Mouse (Mus musculus): Measurements from ENCODE around the gene Eif3c. TPM values are rescaled to one million over a fixed set of nuclear protein-coding genes. Genes with fewer than 3 reads are reported as not detected.

Eif3c gene
- 100 to 1,000 TPM; 207 to 260 TPM for polyA plus RNA-seq (2017; shearing (Covaris generic))

DNA sequence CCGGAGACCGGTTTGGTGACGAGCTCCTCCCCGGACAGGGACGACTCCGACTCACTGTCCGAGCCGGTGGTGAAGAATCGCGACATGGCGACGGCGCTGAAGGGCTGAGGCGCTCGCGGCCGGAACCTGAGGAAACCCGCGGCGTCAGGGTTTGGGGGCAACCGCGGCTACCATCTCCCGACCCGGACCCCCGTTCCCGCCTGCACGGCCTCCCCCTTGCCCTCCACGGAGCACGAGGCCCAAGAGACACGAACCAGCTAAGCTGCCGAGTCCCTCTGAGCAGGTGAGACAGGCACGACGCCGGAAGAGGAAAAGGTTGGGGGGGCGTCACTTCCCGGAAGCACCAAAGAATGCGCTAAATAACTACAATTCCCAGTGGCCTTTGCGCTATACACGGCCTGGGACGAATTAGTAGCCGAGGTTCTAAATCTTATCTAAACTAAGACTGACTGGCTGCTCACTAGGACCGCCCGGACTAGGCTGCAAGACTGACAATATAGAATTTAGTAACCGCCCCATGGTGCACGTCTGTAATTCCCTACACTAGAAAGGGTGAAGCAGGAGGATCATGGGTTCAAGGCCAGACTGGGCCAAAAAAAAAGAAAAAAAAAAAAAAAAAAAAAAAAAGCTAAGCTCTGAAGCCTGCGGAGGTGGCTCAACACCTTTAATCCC lies at the start of gene Eif3c:
Gene Eif3c, minus strand, starts transcription at position 318 of the 672 bp plus-strand sequence.
- ATAC-seq = peak; percentile 97

GRCm38 (mm10) chr7:126612736-126613135 lies 46.5 kb upstream of the Eif3c start:
- ATAC-seq = no peak

- no peak for ATAC-seq
Observed at GRCm38 (mm10) chr7:126607796-126608195, 41.6 kb upstream of the Eif3c start.

- ATAC-seq = no peak
Observed at GRCm38 (mm10) chr7:126607064-126607463, 40.9 kb upstream of the Eif3c start.

DNA sequence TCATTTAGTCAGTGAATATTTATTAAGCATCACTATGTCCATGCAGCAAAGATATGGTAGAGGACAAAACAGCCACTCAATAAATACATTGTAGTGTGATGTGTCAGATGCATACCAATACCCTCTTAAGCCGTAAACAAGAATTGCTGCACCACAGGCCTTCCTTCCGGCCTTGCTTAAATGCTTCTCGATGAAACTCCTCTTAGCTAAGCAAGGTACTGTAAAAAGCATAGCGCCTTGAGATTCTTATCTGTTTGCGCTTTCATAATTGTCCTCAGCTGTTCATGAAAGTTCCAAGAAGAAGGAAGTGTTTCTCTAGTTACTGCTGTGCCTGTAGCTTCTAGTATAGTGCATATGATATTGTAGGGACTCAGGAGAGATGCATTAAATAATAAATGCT lies 40.4 kb upstream of the Eif3c start:
- ATAC-seq = no peak

GRCm38 (mm10) chr7:126602650-126603049 lies 36.4 kb upstream of the Eif3c start:
- ATAC-seq = no peak

DNA sequence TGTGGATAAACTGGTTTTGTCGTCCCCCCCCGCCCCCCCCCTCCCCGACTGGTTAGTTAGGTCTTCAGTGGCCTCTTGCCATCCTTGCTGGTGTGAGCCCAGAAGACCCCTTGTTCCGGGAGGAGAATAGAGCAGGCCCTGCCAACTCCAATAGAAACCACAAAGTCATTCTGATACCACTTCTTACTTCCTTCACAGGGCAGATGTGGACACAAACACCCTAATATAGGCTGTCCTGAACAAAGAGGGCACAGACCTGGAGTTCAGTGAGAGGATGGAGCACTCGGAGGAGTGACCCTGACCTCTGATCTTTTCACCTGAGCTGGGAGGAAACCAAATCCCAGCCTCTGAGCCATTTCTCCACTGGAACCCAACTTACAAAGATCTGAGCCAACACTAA lies 35.7 kb upstream of the Eif3c start:
- no peak for ATAC-seq

GRCm38 (mm10) chr7:126598919-126599318 lies 32.7 kb upstream of the Eif3c start:
- no peak for ATAC-seq

DNA sequence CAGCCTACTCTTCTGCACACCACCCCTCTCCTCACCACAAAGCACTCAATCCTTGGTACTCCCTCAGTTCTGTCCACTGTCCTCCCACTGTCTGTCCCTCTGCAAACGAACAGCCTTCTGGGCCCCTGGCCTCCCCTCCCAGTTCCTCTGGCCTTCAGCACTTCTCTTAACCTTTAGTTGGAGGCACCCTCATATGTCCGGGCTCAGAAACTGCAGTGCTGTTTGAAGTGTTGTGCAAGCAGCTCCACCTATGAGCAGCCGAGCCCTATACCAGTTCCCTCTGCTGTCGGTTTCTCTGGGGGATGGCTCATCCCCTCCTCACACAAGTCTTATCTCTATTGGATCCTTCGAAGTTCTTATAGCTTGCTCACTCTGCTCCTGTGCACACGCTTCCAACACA lies 30.2 kb upstream of the Eif3c start:
- ATAC-seq = no peak

GRCm38 (mm10) chr7:126595890-126596289 lies 29.7 kb upstream of the Eif3c start:
- no peak for ATAC-seq

DNA sequence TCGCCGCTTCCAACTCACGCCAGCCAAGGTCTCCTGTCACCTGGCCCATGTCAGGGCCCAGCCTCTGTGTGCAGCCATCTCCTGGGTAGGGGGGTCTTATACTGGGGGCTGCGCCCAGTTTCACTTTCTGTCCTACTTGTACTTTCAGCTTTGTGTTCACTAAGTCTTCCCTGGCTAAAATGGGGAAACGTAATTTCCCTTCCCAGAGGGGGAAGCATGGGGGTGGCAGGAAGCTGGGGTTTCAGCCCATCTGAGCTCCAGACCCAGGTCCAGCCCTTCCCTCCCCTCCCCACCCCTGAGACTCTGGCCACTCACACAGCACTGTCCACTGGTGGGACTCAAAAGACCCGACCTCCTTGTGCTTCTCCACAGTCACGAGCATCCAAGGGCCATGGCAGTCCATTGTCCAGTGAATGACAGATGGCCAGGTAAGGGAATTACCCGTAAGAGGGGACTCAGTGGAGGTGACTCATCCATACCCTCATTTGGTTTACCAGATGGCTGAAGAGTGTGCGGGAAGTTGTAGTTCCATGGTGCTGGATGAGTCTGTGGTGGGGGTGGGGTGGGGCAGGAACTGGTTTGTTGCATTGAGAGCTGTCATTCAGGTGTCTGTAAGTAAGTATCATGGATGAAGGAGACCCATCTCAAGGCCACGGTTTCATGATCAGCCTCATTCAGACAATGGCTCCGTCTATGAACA lies 28.8 kb upstream of the Eif3c start, which contains the start of gene Il27:
Gene Il27, minus strand, starts transcription at position 80 of the 700 bp plus-strand sequence.
- ATAC-seq = no peak

DNA sequence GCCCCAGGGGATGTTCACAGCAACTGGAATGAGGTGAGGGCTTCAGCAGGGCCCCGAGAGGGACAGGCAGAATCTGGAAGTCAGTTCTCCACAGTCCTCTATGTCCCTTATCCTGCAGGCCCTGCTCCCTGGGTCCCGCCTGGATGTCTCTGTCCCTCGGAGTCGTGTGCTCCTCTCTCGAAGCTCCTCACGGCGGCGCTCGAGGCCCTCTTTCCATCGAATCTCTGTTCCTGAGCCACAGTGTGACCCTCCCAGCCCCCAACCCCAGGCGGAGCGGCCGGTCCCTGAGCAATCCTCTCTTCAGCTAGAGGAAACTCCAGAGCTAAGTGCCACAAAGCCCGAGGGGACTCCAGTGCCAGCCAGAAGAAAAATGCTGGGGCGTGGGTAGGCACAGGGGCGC lies 21.6 kb upstream of the Eif3c start:
- no peak for ATAC-seq

DNA sequence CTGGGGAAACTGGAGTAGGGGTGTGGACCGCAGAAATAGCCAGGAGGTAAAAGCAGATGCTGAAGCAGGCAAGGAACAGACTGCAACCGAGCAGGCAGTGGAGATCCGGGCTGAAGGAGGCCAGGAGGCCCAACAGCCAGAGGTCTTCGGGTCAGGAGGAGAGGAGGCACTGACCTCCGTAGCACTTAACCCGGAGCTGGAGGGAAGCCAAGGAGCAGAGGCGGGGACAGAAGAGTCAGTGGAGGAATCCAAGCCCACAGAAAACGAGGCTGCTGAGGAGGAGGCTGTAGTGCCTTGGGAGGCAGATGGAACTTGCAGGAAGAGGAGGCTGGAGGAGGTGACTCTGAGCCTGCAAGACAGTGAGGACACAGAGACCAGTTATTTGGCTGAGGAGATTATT lies 20.6 kb upstream of the Eif3c start:
- ATAC-seq = no peak

DNA sequence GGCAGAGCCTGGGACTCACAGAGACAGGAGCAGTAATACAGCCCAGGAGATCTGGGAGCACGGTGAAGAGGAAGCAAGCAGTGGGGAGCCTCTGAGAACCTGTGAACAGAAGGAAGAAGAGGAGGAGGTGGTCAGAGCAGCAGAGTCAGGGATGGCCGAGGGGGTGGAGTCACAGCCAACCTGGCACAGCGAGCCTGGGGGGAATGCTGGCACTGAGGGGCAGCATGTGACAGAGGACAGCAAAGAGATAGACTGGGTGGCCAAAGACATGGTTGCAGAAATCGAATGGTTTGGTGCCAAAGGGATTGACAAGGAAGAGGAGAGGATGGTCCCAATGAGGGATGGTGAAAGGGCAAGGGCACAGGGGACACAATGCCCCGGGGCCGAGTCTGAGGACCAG lies 19.5 kb upstream of the Eif3c start, which contains the start of gene Cln3:
Gene Cln3, minus strand, starts transcription at position 101 of the 400 bp plus-strand sequence.
- ATAC-seq = no peak

GRCm38 (mm10) chr7:126584506-126584977 lies 18.3 kb upstream of the Eif3c start, which contains the start of gene Apobr:
Gene Apobr, plus strand, starts transcription at chr7:126584942.
- peak; percentile 48 for ATAC-seq

- no peak for ATAC-seq
Observed at GRCm38 (mm10) chr7:126583761-126584160, 17.6 kb upstream of the Eif3c start.

DNA sequence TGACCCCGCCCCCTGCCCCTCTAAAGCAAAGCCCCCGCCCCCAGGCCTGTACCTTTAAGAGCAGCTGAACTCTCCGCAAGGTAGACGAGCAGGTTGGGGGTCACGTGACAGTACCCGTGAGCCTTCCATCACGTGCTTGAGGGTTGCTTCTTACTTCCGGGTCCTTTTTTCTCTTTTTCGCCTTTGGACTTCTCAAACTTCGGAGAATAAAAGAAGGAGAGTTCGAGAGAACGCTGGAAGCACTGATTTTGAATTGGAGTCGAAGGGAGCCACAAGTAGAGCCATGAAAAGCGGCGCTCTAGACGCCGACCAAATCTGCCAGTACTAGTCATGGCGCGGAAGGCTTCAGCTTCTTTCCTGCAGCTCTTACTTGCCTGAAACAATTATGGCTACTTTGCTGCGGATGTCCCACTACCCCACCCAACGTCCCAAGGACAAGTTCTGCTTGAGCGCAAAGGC lies 17.1 kb upstream of the Eif3c start:
- peak; percentile 85 for ATAC-seq

DNA sequence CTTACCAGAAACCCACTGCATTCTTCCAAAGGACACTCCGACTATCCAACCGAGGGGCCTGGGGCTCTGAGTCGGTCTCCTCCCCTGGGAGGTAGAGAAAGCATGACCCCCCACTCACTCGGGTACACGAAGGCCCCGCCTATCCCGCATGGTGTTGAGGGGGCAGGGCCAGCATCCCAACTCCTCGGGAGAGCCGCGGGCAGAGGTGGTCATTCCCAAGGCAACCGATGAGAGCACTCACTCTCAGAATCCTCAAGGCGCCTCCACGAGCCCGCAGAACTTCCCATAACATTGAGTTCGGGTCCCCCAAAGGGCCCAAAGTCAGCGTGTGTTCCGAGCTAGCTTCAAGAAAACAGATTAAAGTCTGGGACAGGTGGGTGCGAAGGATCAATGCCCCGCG lies 16.5 kb upstream of the Eif3c start:
- ATAC-seq = no peak

DNA sequence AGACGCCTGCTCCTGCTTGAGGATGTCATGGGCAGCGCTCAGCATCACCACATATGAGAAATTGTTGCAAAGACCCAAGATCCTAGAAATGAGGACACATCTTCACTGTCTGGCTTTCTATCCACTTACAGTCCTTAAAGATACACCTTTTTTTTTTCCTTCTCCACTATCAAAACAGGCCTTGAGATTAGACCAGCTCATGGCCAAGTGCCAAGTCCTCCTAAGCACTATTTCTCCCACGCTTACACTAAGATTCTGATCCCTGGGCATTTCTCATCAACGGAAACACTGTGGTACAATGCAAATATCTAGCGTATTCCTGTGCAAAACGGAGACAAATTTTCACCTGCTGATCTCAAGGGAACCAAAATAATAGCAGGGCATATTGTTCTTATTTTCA lies 15.4 kb upstream of the Eif3c start:
- ATAC-seq = no peak

DNA sequence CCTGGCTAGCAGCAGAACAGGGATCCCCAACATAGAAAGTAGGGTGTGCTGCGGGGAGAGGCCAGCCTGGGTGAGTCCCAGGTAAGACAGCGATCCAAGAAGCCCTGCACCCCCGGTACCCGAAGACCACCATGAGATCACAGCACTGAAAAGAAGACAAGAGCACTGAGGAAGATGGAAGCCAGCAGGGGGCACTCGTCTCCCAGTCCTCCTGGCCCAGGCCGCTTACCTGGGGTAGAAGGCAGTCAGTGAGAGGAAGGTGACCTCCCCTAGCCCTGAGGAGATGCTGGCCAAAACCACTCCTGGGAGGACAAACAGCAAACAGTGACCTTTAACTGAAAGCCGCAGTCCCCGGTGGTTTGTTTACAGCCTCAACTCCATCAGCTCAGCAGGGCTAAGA lies 13.0 kb upstream of the Eif3c start:
- no peak for ATAC-seq

DNA sequence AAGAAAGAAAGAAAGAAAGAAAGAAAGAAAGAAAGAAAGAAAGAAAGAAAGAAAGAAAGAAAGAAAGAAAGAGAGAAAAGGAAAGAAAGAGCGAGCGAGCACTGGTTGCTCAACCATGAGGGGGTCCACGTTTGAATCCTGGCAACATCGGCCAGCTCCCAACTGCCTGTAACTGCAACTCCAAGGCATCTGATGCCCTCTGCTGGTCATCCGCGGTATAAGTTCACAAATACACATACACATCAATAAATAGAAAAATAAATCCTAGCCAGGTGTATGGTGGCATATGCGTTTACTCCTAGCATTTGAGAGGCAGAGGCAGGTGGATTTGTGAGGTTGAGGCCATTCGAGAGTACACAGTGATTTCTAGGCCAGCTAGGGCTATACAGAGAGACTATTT lies 10.7 kb upstream of the Eif3c start:
- no peak for ATAC-seq

DNA sequence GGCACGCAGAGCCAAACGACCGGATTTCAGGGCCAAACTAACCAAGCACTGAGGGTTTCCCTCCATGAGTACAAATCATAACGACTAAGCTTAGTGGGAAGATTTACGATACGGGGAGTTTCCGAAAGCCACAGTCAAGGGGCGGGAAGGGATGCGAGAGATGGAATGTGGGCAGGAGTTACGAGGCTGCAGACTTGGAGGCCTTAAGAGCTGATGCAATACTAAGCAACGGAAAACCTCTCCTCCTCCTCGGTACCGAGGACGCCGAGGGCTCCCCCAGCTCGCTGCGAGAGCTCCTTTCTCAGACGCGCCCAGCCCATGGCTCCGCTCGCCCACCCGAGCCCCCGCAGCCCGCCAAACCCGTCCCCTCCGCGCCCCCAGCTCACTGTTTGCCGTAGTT lies 518 bp downstream of the Eif3c start:
- peak; percentile 16 for ATAC-seq

DNA sequence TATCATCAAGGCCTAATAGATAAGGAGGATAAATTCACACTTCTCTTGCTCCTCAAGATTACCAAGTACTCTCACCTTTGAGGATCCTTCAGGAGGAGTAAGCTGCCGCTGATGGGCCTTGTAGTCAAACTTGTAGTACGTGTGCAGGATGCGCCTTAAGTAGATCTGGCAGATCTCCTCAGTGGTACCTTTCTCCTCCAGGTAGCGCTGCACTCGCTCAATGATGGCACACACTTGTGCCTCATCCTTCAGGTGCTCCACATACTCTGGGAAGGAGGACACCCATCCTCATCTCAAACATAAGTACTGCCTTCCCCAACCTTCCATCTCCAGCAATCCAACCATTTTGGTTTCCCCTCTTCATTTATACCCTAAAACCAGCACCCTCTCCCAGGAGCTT lies 9.6 kb downstream of the Eif3c start:
- no peak for ATAC-seq

GRCm38 (mm10) chr7:126554796-126555195 lies 11.4 kb downstream of the Eif3c start:
- ATAC-seq = no peak
